Mouse (Mus musculus): ENCODE data around the gene Gucy1a1. TPM values are rescaled to one million over a fixed set of nuclear protein-coding genes. Genes with fewer than 3 reads are reported as not detected.

The Gucy1a1 gene
- polyA plus RNA-seq (2015; fragmentation: Nextera tagmentation; extraction: Ambion mirVana), result 8.6 and 10.2 TPM in 2 replicates

GRCm38 (mm10) chr3:82145126-82145901, at the start of gene Gucy1a1:
Gene Gucy1a1 (minus strand): TSS chr3:82145789.

GRCm38 (mm10) chr3:82074201-82074851, 71.3 kb downstream of the Gucy1a1 start, which contains the start of gene Gucy1b1:
Gene Gucy1b1 (minus strand): TSS chr3:82074689.

Small RNAs within 50 kb of the gene (microRNA-seq; reads per million reads assigned to microRNA genes)
- gene Mir7010, result 0 to 0.10 reads per million in 2 experiments

Other genes with a start within 250 kb of the Gucy1a1 start
- gene Ctso, start 213.2 kb downstream of the Gucy1a1 start, polyA plus RNA-seq (2015; fragmentation: Nextera tagmentation; extraction: Ambion mirVana), result 13.3 and 13.6 TPM in 2 replicates
- not detected in 2 replicates for gene Tdo2, start 169.6 kb downstream of the Gucy1a1 start, polyA plus RNA-seq (2015; fragmentation: Nextera tagmentation; extraction: Ambion mirVana)
- not detected in 2 replicates for gene Asic5, start 163.5 kb downstream of the Gucy1a1 start, polyA plus RNA-seq (2015; fragmentation: Nextera tagmentation; extraction: Ambion mirVana)
- gene Gucy1b1, start 71.1 kb downstream of the Gucy1a1 start, polyA plus RNA-seq (2015; fragmentation: Nextera tagmentation; extraction: Ambion mirVana), result 8.8 TPM in 2 replicates
- gene Map9, start 212.3 kb upstream of the Gucy1a1 start, polyA plus RNA-seq (2015; fragmentation: Nextera tagmentation; extraction: Ambion mirVana), result 1.6 and 1.9 TPM in 2 replicates